Mouse (Mus musculus) gastrocnemius, adult 2 months (tissue): Measurements from ENCODE around the gene Mak. TPM values are rescaled to one million over a fixed set of nuclear protein-coding genes. Genes with fewer than 3 reads are reported as not detected.
"Not testable (repeated sequence)": the region's sequence is repeated elsewhere in the genome, so short reads cannot be mapped to it uniquely, and the experiment has no call there.

Experiments used
- DNase-seq: peaks from one replicate; pipeline ENCODE4 v3.0.0; 2022
- H3K27ac ChIP-seq: fragments of 200-600 bp; 2 replicates; pipeline ENCODE4 v1.8.1; 2022; ENCODE audit warnings: mild to moderate bottlenecking
- H3K4me3 ChIP-seq: fragments of 200-600 bp; 2 replicates; pipeline ENCODE4 v1.8.1; 2022; ENCODE audit warnings: mild to moderate bottlenecking, moderate library complexity
- CTCF ChIP-seq: fragments of 200-600 bp; IDR thresholded peaks from 2 replicates; pipeline ENCODE4 v1.8.1; 2022; ENCODE audit warnings: antibody characterized with exemption, mild to moderate bottlenecking, moderate library complexity
- intact Hi-C: fragments of 180-260 bp; cut with DNase I; formaldehyde crosslinking; loops from one replicate; pipeline ENCODE4 v1.15.1; 2025
- total RNA-seq, 2 experiments: library from RNA; stranded (reverse); gene quantifications; 2 replicates each; pipeline ENCODE4 v1.2.3; 2021

Gene Mak
- total RNA-seq, 2 experiments from 2014 or later: not detected

DNA sequence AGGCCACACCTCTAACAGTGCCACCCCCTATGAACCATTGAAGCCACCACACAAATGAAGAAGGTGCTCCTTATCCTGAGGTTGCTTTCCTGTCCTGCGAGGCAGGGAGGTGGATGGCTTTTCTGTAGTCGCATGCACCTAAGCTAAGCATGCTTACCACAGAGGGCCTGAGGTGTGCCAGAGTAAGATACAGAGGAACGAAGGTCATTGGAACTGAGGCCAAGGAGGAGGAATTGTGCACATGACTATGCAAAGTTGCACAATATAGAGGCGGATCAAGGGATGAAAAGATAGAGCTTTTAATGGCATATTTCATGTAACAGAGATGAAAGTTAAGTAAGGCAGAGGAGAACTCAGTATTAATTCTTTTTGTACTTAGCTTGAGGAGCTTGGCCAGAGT lies 73.3 kb downstream of the Mak start:
- intact Hi-C loops: no loop called here

DNA sequence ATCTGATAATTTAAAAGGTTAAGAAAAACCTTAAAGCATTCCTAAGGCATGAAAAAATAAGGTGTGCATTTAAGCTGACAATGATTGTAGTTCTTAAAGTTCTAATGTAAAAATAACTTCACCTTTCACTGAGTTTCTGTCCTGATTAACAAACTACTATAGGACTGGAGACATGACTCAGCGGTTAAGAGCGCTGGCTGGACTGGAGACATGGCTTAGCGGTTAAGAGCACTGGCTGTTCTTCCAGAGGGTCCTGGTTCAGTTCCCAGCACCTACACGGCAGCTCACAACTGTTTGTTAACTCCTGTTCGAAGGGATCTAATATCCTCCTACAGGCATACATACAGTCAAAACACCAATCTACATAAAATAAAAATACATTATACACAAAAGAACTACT lies 77.5 kb downstream of the Mak start:
- intact Hi-C loops: no loop called here
- Histone ChIP-seq H3K27ac (no peak overlapping the region; the same call in 1 of the 2 replicates), H3K4me3 (peak overlapping the region; percentile 81)
- TF ChIP-seq CTCF: no peak
- no peak for DNase-seq

More for the DNA sequence above, 73.3 kb downstream of the Mak start:
- Histone ChIP-seq H3K27ac (no peak overlapping the region), H3K4me3 (no peak overlapping the region)
- no peak for DNase-seq
- no peak for TF ChIP-seq CTCF

DNA sequence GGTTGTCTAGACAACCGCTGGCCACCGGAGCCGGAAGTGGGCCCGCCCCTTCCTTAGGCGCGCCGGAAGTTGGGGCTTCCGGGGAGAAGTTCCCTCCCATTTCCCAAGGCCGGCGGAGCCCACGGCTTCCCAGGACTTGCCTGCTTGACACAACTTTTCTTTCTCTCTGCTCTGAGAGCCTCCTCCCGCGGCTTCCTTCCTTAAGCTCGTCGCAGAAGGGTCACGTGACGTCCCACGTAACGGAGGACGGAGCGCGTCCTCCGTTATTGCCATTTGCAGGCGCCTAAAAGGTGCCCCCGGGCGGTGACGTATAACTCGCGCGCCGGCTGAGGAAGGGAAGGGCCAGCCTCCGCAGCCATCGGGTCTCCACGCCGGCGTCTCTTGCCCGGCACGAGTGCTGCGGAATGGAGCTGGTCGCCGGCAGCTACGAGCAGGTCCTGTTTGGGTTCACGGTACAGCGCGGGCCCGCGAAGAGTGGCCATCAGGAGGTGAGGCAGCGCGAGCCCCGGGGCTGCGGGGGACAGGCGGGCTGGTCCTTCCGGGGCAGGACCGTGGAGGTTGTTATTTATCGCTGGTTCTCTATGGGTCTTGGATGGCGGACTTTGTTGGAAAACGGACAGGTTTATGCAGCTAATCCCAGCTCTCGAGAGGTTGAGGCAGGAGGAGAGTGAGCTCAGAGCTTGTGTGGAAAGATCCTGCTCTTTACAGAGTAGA lies 78.4 kb downstream of the Mak start, which contains the start of gene Pak1ip1:
Gene Pak1ip1, plus strand, starts transcription at position 98 of the 714 bp plus-strand sequence.
- Histone ChIP-seq H3K27ac (peak within 1 kb of the TSS; percentile 98), H3K4me3 (peak within 1 kb of the TSS; percentile 81)
- no peak for TF ChIP-seq CTCF
- DNase-seq: peak; percentile 95
- intact Hi-C loops: no loop called here

DNA sequence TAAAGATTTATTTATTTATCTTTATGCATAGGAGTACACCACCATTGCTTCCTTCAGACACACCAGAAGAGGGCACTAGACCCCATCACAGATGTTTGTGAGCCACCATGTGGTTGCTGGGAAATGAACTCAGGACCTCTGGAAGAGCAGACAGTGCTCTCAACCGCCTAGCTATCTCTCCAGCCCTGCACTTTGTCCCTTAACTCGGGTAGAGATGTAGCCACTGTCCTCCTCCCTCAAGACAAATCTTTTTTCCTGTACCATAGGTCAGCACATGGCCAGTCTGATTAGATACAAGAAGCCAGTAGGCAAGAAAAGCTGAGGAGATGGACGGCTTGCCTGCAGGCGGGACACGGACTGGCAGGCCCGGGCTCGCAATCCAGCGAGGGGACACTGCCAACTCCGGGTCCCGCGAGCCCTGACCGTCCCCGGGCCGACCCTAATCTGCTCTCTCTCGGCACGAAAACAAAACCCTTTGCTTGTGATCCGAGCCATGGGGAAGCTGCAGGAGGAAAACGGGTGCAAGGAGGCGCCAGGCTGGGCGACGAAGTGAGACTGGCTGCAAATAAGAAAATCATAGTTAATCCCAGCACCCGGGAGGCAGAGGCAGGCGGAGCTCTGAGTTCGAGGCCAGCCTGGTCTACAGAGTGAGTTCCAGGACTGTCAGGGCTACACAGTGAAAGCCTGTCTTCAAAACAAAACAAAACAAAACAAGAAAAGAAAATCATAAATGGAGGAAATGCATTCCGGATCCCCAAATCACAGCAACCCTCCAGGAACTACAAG lies 79.2 kb downstream of the Mak start:
- DNase-seq: peak; percentile 51
- intact Hi-C loops: no loop called here
- Histone ChIP-seq H3K4me3 (peak overlapping the region; percentile 81), H3K27ac (peak overlapping the region; percentile 98)
- peak; percentile 43 for TF ChIP-seq CTCF

DNA sequence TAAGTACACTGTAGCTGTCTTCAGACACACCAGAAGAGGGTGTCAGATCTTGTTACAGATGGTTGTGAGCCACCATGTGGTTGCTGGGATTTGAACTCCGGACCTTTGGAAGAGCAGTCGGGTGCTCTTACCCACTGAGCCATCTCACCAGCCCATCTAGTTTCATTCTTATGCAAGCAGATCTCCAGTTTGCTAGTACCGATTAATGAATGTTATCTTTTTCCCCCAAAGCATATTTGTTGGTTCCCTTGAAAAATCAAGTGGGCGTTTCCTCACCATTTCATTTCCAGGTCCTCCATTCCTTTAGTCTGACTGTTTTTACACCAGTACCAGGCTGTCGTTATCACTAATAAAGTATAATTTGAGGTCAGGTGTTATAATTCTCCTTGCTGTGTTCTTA lies 81.0 kb downstream of the Mak start:
- H3K27ac ChIP-seq, intact Hi-C loops, DNase-seq, H3K4me3 ChIP-seq: not testable (repeated sequence)

DNA sequence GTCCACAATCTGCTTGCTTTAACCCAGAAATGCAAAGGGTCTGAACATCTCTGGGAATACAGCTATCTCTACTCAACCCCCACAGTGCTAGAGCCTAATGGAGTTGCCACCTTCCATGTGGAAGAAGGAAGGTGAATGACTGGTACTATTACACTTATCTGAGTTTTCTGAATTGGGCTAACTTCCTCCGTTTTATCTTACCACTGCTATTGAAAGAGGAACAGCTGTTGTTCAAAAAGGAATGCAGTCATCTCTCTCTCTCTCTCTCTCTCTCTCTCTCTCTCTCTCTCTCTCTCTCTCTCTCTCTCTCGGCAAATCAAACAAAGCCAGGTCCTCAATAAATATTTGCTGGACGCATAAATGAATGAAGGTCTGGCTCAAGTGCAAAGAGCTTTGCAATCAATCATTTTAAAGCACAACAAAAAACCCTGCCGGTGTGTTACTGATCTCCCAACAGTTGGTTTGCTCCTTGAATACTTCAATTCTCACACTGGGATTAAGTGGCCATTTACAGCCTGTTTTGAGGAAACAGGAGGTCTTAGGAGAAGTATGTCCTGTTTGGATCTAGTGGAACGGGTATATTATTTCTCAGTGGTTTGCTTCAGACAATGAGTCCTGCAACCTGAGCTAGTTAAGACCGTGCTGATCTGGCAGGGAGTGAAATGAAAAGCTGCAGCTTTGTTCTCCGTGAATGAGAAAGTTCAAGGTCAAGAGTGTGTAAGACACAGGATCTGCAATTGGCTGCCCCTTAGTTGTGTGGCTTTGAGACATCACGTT lies 84.8 kb downstream of the Mak start:
- H3K27ac ChIP-seq: no peak overlapping the region
- DNase-seq: no peak
- intact Hi-C loops: no loop called here
- no peak overlapping the region for H3K4me3 ChIP-seq
- no peak for TF ChIP-seq CTCF

DNA sequence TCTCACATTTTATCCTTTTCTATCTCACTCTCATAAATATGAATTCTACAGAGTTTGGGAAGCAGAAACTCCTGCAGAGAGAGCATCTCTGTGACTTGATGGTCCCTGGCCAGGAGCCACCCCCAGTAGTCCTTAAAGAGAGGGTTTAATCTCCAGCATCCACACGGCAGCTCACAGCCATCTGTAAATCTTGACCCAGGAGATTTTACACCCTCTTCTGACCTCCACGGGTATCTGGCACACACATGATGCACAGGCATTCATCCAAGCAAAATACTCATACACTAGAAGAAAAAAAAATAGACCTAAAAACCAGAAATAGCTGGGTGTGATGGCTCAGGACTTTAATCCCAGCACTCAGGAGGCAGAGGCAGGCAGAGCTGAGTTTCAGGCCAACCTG lies 91.1 kb downstream of the Mak start:
- intact Hi-C loops: no loop called here
- H3K4me3 ChIP-seq: no peak overlapping the region
- TF ChIP-seq CTCF: no peak
- no peak overlapping the region for H3K27ac ChIP-seq
- no peak for DNase-seq

DNA sequence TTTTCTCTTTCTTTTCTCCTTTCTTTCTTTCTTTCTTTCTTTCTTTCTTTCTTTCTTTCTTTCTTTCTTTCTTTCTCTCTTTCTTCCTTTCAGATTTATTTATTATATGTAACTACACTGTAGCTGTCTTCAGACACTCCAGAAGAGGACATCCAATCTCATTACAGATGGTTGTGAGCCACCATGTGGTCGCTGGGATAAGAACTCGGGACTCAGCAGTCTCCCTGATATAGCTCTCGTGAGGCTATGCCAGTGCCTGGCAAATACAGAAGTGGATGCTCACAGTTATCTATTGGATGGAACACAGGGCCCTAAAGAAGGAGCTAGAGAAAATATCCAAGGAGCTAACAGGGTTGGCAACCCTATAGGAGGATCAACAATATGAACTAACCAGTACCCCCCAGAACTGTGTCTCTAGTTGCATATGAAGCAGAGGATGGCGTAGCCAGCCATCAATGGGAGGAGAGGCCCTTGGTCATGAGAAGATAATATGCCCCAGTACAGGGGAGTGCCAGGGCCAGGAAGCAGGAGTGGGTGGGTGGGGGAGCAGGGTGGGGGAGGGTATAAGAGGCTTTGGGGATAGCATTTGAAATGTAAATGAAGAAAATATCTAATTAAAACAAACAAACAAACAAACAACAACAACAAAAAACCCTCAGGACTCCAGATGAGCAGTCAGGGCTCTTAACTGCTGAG lies 91.8 kb downstream of the Mak start:
- intact Hi-C loops, H3K27ac ChIP-seq, H3K4me3 ChIP-seq, DNase-seq: not testable (repeated sequence)

DNA sequence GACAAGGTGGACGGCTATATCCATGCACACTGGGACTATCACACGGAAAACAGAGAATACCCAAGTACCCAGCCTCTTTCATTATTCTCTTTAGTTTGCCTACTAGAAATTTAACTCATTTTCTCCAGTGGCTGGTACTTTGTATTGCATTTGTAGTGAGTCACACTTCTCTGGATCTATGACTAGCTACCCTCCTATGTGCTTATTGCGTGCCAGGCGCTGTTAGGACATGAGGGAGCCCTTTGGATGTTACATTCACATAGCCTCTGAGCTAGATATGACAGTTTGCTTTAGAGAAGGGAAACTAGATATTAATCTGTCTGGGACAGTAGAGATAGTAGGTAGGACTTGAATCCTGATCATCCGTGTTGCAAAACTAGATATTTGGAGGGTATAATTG lies 93.4 kb downstream of the Mak start:
- DNase-seq: no peak
- intact Hi-C loops: no loop called here
- TF ChIP-seq CTCF: no peak
- Histone ChIP-seq H3K27ac (no peak overlapping the region), H3K4me3 (no peak overlapping the region)

DNA sequence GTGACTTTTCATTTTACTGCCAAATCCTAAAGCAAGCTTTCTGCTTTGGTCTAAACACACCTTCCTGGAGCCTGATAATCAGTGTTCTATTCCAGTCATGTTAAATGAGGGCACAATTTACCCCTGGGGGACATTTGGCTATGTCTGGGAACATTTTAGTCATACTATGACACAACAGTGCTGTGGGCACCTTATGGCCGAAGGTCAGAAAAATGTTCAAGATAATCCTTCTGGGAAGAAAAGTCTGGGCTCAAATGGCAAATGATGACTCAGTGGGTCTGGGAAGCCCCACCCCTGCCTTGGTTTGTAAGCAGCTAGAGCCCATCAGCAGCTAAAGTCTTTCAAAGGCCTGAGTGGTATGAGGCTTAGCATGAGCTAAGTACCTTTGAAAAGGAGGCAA lies 96.7 kb downstream of the Mak start:
- no peak for DNase-seq
- Histone ChIP-seq H3K4me3 (no peak overlapping the region), H3K27ac (no peak overlapping the region)
- no peak for TF ChIP-seq CTCF
- intact Hi-C loops: no loop called here

DNA sequence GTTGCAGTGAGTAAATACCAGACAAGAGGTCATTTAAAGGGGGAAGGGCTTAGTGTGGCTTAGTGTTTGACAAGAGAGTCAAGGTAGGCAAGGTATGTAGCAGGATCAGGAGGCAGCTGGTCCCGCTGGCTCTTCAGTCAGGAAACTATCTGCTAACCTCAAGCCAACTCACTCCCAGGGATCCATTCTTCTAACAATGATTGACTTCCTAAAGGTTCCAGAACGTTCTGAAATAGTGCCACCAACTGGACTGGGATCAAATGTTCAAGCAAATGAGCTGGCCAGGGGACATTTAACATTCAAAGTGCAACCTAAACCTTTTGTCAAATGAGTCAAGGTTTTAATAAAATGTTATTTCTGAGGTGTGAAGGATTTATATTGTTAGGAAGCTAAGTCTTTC lies 100.2 kb downstream of the Mak start:
- Histone ChIP-seq H3K27ac (peak overlapping the region; percentile 78), H3K4me3 (no peak overlapping the region; the same call in 1 of the 2 replicates)
- peak; percentile 36; the same call in 1 of the 2 replicates for TF ChIP-seq CTCF
- intact Hi-C loops: no loop called here
- no peak for DNase-seq

DNA sequence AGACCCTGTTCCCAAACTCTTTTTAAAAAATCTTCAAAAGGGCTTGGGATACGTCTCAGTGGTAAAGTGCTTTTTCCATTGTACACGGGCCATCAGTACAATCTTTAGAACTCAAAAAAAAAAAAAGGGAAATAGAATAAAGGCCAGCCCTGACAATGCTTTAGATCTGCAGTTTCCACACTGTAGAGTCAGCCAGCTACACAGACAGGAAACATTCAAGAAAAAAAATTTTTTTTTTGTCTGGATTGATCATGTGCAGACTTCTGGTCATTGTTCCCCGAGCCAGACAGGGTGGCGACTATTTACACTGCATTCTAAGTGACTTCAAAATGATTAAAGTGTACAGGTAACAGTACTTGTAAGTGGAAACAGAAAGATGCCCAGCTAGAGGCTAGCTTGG lies 100.9 kb downstream of the Mak start:
- TF ChIP-seq CTCF: no peak
- no peak overlapping the region; the same call in 1 of the 2 replicates for H3K4me3 ChIP-seq
- intact Hi-C loops: no loop called here
- no peak for DNase-seq
- peak overlapping the region; percentile 78 for H3K27ac ChIP-seq
